Mouse (Mus musculus) heart, adult 2 months (tissue): ENCODE data around the gene Rps10.

Source experiments
- CTCF ChIP-seq: fragments of 200-600 bp; IDR thresholded peaks from 2 replicates; pipeline ENCODE4 v1.8.1; 2022; ENCODE audit warnings: antibody characterized with exemption, mild to moderate bottlenecking, moderate library complexity
- POLR2A ChIP-seq: fragments of 200-500 bp; IDR thresholded peaks from 2 replicates; pipeline ENCODE4 v1.6.1; 2011; ENCODE audit warnings: mild to moderate bottlenecking, low read depth, low read length, control low read depth; ENCODE audit not compliant: insufficient read depth

DNA sequence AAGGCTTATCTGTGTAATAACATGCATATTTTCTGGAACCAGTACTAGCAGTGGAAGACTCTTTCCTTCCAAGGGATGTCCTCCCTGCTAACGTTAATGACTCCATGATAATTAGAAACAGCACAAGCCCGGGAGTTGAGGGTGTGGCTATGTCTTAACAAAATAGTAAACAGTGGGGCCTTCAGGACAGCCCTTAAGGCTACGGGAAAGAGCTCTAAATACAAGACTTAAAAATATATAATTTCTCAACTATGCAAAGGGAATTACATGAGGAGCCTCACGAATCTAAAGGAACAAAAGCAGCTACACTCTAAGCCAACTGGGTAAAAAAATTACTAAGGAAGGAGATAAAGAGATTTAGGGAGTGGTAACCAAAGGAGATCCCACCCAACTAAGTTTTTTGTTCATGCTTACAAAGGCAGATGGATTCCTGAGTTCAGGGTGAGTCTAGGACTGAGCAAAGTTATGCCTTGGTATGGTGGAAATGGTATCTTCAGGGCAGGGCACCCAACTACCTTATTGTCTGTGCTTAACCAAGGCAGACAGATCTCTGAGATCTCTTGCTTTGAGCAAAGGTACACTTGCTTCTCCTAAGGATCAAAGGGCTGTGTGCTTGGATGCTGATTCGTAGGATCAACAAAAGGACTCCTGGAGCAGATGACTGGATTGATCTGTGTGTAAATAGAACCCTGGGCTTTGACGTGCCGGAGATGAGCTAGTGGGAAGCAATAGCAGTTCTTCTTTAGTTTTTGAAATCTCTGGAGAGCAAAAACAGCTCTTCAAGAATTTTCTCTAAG lies 10.8 kb downstream of the Rps10 start:
- TF ChIP-seq POLR2A (no peak), CTCF (no peak)
